Mouse (Mus musculus) frontal cortex, adult (tissue): ENCODE measurements around the gene Ccdc162.
A peak's percentile ranks its signal among the peaks of the same experiment; 100 is the strongest.

ENCODE experiments used
- ATAC-seq: cut with Nextera tagmentation; 2 replicates; pipeline ENCODE4 v1.9.2; 2017; ENCODE audit warnings: mild to moderate bottlenecking, moderate library complexity, mixed read lengths; ENCODE audit not compliant: low TSS enrichment

The Ccdc162 gene

GRCm38 (mm10) chr10:41716029-41716897, at the start of gene Ccdc162:
TSS of gene Ccdc162 (minus strand) at chr10:41716634.
- peak; percentile 44 for ATAC-seq

DNA sequence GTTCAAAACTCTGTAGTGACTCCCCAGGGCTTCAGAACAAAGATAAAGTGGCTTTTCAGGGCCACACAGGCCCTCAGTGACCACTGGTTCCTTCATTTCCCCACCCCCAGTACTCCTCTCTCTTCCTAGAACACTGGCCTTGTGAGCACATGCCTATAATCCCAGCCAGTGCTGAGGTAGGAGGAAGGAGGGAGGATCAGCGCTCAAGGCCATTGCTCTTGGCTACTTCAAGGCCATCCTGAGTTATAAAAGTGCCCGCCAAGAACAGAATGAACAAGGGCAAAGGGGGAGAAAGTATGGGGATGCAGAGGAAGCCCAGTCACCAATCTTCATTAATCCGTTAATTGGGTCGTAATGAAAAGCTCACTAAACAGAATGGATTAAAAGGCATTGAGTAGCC, 49.2 kb upstream of the Ccdc162 start:
- ATAC-seq, result no peak

GRCm38 (mm10) chr10:41763741-41764385, 47.4 kb upstream of the Ccdc162 start:
- no peak for ATAC-seq

DNA sequence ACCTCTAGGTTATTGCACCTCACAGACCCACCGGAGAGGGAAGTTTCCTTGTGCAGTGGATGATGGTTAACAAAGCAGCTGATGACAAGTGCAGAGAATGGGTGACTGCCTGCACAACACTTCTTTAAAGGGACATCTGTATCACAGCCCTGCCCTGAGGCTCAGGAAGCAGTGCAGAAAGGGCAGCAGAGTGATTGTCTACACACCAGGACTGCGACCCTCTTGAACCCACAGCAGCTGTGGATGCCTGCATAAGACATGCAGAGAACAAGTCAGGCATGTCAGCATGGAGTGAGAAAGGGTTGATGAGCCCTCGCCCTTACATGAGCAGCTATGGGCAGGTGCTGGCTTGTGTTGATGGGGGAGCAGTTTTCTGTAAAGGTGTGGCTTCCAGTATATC, 44.4 kb upstream of the Ccdc162 start:
- no peak for ATAC-seq

DNA sequence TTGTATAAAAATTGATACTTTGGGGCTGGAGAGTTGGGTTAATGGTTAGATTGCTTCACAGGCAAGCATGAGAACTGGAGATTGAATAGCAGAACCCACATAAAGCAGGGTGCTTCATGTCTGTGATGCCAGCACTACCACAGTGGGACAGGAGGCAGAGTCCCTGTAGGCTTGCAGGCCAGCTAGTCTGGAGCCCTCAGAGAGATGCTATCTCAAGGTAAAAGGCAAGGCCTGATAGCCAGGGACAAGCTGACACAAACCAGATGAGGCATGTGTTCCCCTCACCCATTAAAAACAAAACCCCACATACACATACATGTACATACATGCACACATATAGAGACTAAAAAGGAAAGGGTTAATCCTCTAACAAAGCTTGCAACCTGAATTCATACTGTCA, 41.6 kb upstream of the Ccdc162 start:
- no peak for ATAC-seq

GRCm38 (mm10) chr10:41757226-41757625, 40.8 kb upstream of the Ccdc162 start:
- no peak for ATAC-seq

DNA sequence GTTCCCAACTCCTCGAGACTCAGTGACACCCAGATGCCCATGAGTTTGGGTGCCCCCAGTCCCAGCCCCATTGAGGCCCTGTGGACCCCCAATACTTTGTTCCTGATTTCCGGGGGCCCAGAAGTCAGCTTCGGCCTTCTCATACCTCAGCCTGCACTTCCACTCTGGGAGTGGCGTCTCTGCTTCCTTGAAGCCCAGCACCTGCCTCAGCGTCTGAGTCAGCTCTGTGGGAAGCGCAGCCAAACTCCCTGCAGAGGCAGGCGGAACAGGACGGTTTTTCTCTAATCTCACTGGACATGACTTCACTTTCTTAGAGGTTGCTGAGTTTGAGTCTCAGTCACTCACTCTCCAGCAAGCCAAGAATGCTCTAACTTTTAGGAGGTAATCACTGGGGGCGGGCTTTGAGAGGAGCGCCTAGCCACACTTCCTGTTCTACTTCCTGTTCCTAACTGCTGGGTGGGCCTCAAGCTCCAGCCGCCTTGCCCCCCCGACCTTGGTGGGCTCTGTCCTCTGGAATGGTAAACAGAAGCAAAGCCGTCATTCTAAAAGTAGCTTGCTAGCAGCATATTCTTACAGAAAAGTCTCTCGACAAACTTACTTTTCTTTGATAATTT, 35.5 kb upstream of the Ccdc162 start:
- ATAC-seq, result peak; percentile 55; the same call in 1 of the 2 replicates

DNA sequence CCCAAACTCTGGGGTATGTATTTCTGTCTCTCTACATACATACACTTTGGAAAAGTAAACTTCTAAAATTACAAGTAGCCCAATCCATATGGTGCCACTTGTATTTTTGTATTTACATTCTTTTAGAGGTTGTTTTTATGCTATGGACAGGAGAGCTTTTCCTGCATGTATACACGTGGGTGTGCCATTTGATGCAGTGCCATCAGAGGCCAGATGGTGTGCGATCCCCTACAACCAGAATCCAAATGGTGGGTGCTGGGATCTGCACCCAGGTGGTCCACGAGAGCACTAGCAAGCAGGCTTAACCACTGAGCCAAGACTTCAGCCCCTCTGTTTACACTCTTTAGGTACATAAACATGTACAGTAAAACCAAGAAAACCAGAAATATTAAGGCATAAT, 32.9 kb upstream of the Ccdc162 start:
- no peak for ATAC-seq

- ATAC-seq, result peak; percentile 90
Measured at GRCm38 (mm10) chr10:41746554-41746953, 30.1 kb upstream of the Ccdc162 start.

DNA sequence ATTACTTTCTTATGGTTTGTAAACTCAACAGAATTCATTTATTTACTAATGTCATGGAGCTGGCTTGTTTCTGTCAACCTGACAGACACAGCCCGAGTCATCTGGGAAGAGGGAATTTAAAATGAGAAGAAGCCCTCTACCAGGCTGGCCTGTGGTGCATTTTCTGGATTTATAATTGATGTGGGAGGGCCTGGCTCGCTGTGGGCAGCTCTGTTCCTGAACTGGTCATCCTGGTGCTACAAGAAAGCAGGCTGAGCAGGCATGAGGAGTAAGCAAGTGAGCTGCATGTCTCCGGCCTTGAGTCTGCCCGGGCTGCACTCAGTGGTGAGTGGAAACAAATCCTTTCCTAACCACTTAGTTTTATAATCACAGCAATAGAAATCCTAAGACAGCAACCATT, 27.6 kb upstream of the Ccdc162 start:
- ATAC-seq, result no peak

- no peak for ATAC-seq
Measured at GRCm38 (mm10) chr10:41740221-41740620, 23.8 kb upstream of the Ccdc162 start.

- no peak for ATAC-seq
Measured at GRCm38 (mm10) chr10:41737245-41737644, 20.8 kb upstream of the Ccdc162 start.

GRCm38 (mm10) chr10:41735398-41735797, 19.0 kb upstream of the Ccdc162 start:
- ATAC-seq, result no peak

DNA sequence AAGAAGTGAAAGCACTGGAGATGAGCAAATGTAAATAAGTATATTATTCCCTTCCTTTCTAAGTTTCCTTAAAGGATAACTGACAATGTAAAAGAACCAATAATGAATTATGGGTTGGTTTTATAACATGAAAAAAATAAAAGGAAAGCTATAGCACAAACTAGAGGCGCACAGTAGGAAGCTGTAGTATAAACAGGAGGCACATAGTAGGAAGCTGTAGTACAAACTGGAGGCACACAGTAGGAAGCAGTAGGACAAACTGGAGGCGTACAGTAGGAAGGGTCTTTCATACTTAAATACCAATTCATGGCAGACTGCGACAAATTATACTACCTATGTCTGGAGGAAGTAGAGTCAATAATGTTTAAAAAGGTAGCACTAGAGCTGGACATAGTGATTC, 16.8 kb upstream of the Ccdc162 start:
- ATAC-seq, result no peak

DNA sequence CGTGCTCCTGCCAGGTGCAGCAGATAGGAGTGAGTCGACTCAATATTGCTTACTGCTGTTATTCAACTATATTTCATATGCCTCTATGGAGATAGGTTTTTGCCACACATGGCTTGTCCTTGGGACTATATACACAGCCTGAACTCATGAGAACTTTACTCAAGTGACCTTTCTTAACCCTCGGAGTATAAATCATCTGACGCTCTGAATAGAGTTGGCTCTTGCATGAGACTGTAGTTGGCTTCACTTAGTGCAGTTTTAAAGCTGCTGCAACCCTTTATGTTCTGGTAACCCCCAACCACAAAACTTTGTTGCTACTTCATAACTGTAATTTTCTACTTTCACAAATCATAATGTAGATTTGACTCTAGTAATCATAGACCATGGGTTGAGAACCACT, 15.5 kb upstream of the Ccdc162 start:
- ATAC-seq, result no peak

- no peak for ATAC-seq
Measured at GRCm38 (mm10) chr10:41730746-41731145, 14.3 kb upstream of the Ccdc162 start.

GRCm38 (mm10) chr10:41726215-41726614, 9.8 kb upstream of the Ccdc162 start:
- no peak for ATAC-seq

DNA sequence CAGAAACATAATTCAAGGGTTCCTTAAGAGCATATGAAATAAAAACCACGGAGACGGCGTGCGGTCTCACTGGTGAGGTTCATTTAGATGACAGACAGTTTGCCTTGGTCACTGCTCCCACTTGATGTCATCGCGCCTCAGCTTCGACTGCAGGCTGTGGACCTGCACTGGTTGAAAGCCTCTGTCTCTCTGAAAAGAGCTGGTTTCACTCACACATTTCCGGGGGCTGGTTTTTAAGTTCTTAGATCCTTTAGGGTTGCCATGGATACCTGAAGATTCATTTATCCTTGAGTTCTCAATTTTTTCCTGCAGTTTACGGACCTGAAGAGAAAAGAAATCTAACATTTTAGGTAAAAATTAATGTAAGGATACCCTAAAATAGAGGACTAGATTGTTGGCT, 3.2 kb upstream of the Ccdc162 start:
- peak; percentile 85 for ATAC-seq

DNA sequence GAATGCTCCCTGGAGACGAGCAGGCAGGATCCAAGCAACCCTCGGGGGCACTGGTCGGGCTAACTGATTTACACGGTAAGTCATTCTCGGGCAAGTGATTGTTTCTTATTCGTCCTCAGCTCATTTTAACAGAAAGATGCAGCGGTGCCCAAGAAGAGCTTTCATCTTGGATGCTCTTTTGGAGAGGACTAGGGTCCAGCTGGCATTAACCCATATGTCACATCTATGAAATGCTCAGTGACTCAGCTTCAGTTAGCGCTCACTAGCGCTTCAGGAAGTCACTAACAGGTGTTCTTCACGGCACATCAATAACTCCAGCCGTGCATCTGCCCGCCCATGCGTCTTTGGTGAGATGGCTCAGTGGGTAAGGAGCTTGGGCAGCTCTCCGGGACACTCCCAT, 877 bp downstream of the Ccdc162 start:
- ATAC-seq, result no peak

GRCm38 (mm10) chr10:41711467-41711866, 5.0 kb downstream of the Ccdc162 start:
- no peak for ATAC-seq

- ATAC-seq, result no peak
Measured at GRCm38 (mm10) chr10:41710773-41711172, 5.7 kb downstream of the Ccdc162 start.

- no peak for ATAC-seq
Measured at GRCm38 (mm10) chr10:41709341-41709740, 7.1 kb downstream of the Ccdc162 start.

- no peak for ATAC-seq
Measured at GRCm38 (mm10) chr10:41699669-41700068, 16.8 kb downstream of the Ccdc162 start.
